ENCODE assay signal across 10 mouse cellular contexts in genomic region chr5:31984369-31984961, GRCm38 (mm10).
DNase-seq lines count a peak whose midpoint lies in the region; ATAC-seq lines count a peak whose summit lies in the region.
"Had no signal": no experiment of that assay in that cellular context is flagged by ENCODE, and none has a peak within 500 bp of the region (broad histone marks: within the 10 kb centered on the region; RNA-seq: fewer than 3 reads in every experiment).

No protein-coding gene starts in this region.

- H3K9me3 ChIP-seq in embryonic facial prominence, embryonic 14.5 days (ENCODE audit: control insufficient read depth, low read length) = no peaks in the 10 kb centered on the region
- H3K9me3 ChIP-seq in embryonic facial prominence, embryonic 10.5 days = no peaks in the 10 kb centered on the region
- H3K9me3 ChIP-seq: forebrain, embryonic 15.5 days had no signal

- H3K36me3 ChIP-seq in embryonic facial prominence, embryonic 14.5 days (ENCODE audit: control insufficient read depth, insufficient read depth, low read length) = no peaks in the 10 kb centered on the region
- no peaks in the 10 kb centered on the region for H3K36me3 ChIP-seq in embryonic facial prominence, embryonic 10.5 days (replicated peaks)
- H3K36me3 ChIP-seq: forebrain, embryonic 15.5 days had no signal

- H3K4me3 ChIP-seq in embryonic facial prominence, embryonic 14.5 days (ENCODE audit: low read depth, low read length) = no peak overlapping the region
- H3K4me3 ChIP-seq in embryonic facial prominence, embryonic 10.5 days = no peak overlapping the region
- H3K4me3 ChIP-seq: forebrain, embryonic 15.5 days had no signal

- intact Hi-C loops in left cerebral cortex, postnatal 25 days (cut with DNase I) = loop anchor here (1.0 to 5.0 kb wide), 2 partner anchors 107 to 151 kb away; partner anchors contain the start of gene Fosl2

- 0 out of 2 replicates have a peak overlapping the region, but pooled peaks have one; percentile 0 for H3K27ac ChIP-seq in embryonic facial prominence, embryonic 14.5 days (replicated peaks; ENCODE audit: low read depth, low read length)
- H3K27ac ChIP-seq in embryonic facial prominence, embryonic 10.5 days (replicated peaks) = no peak overlapping the region
- H3K27ac ChIP-seq: forebrain, embryonic 15.5 days had no signal

- no peak overlapping the region for H3K9ac ChIP-seq in embryonic facial prominence, embryonic 14.5 days (ENCODE audit: low read depth, low read length)
- H3K9ac ChIP-seq: forebrain, embryonic 15.5 days had no signal

- peaks cover 12% of the 10 kb centered on the region; the same call in 1 of the 2 replicates for H3K4me1 ChIP-seq in embryonic facial prominence, embryonic 14.5 days (ENCODE audit: control insufficient read depth, insufficient read depth, low read length)
- H3K4me1 ChIP-seq in embryonic facial prominence, embryonic 10.5 days = no peaks in the 10 kb centered on the region

- no peak overlapping the region for H3K4me2 ChIP-seq in embryonic facial prominence, embryonic 14.5 days (ENCODE audit: low read depth, low read length)
- H3K4me2 ChIP-seq: forebrain, embryonic 15.5 days had no signal

- WGBS in embryonic facial prominence, embryonic 14.5 days = 83% methylated on average over 13 of the region's 13 CpGs
- WGBS in embryonic facial prominence, embryonic 10.5 days = 92% methylated on average over 13 of the region's 13 CpGs

- 0 out of 2 replicates have a peak, but pooled peaks have one; percentile 22 for ATAC-seq in embryonic facial prominence, embryonic 14.5 days (ENCODE audit: low read depth)
- ATAC-seq: forebrain, embryonic 15.5 days had no signal

- peak; percentile 31 for DNase-seq in embryonic facial prominence, embryonic 14.5 days (ENCODE audit: low spot score)
- no peak for DNase-seq in embryonic facial prominence, embryonic 10.5 days (ENCODE audit: low spot score)
- peak; percentile 57 for DNase-seq in right cerebral cortex, adult 18-20 months
- DNase-seq in right cerebral cortex, postnatal 14 days = no peak
- DNase-seq in left cerebral cortex, postnatal 25 days (ENCODE audit: low spot score in 2 of 2) = peak; percentile 38 to 84
- DNase-seq in thymus, postnatal 0 days (ENCODE audit: low spot score) = peak; percentile 53
- DNase-seq in spleen, postnatal 10 days (ENCODE audit: low spot score in 2 of 2) = no peak
- no peak for DNase-seq in cerebellum, adult 9-10 months
- DNase-seq: kidney, postnatal 36 days had no signal

- H3K27me3 ChIP-seq in embryonic facial prominence, embryonic 14.5 days (replicated peaks; ENCODE audit: control insufficient read depth, insufficient read depth, low read length) = no peaks in the 10 kb centered on the region
- H3K27me3 ChIP-seq in embryonic facial prominence, embryonic 10.5 days (replicated peaks; ENCODE audit: low read depth, poor library complexity, severe bottlenecking) = no peaks in the 10 kb centered on the region
- H3K27me3 ChIP-seq: forebrain, embryonic 15.5 days had no signal

Comparison
In these comparisons a context has a peak if more than half of its experiments do, and no peak if none do; other contexts are left out.
1. DNase-seq: peak in embryonic facial prominence, embryonic 14.5 days (single experiment), right cerebral cortex, adult 18-20 months (single experiment), left cerebral cortex, postnatal 25 days (2 of 2) and thymus, postnatal 0 days (single experiment); none in embryonic facial prominence, embryonic 10.5 days (single experiment), right cerebral cortex, postnatal 14 days (single experiment), spleen, postnatal 10 days (0 of 2) and cerebellum, adult 9-10 months (single experiment).